Mouse (Mus musculus): Measurements from ENCODE around the gene Ide. TPM values are rescaled to one million over a fixed set of nuclear protein-coding genes. Genes with fewer than 3 reads are reported as not detected.

The Ide gene
- polyA plus RNA-seq (2017; shearing (Covaris generic)) = 66.9 TPM

GRCm38 (mm10) chr19:37337752-37338151 is at the start of gene Ide:
Gene Ide (minus strand): TSS chr19:37337852.

DNA sequence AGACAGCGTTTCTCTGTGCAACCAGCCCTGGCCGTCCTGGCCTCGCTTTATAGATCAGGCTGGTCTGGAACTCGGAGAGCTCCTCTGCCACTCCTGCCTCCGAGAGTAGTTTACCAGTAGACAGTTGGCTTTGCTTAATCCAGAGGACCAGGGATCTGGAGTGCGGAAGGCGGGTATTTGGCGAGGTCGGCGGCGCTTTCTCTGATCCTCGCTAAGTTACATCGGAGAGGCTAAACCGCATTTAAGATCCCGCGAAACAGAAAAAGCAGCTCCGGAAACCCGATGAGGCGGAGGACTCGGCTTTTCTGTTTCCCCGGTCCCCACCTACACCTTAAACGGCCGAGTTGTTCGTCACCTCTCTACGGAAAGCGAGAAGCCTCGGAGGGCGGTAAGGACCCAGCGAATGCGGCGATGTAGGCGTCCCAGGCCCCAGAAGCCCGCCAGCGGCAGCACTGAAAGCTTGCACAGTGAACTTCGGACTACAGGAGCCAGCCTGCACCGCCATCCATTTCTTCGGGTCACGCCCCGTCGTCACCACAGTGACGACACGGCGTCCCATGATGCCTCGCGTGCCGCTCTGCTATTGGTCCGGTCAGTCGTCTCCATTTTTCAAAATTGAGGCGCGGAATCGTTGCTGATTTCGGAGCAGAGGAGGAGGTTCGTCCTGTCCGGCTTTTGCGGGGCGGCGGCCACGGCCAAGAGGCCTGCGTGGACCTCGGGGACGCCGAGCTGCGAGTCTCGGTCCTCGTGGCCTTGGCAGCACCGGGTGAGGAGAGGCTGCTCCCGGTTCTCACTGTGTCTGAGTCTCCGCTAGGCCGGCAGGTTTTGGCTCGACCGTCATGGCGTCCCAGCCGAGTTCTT is 38.3 kb upstream of the Ide start, which contains the start of gene Kif11:
Gene Kif11 (plus strand): TSS at position 649 of the 861 bp plus-strand sequence.

Other genes with a start within 250 kb of the Ide start
- gene March5, start 130.3 kb downstream of the Ide start, polyA plus RNA-seq (2017; shearing (Covaris generic)) = 136 TPM
- 2.6 TPM for gene Cpeb3, start 129.3 kb downstream of the Ide start, polyA plus RNA-seq (2017; shearing (Covaris generic))
- 1.9 TPM for gene Kif11, start 38.6 kb upstream of the Ide start, polyA plus RNA-seq (2017; shearing (Covaris generic))
- 0.16 TPM for gene Hhex, start 97.0 kb upstream of the Ide start, polyA plus RNA-seq (2017; shearing (Covaris generic))
- gene Exoc6, start 212.6 kb upstream of the Ide start, polyA plus RNA-seq (2017; shearing (Covaris generic)) = 36.6 TPM

All from effector memory CD4-positive, alpha-beta T cell, adult 7 months (primary cell).